Mouse (Mus musculus) urinary bladder, adult 2 months (tissue): ENCODE data around the gene Dazl. TPM values are rescaled to one million over a fixed set of nuclear protein-coding genes. Genes with fewer than 3 reads are reported as not detected.

Source experiments
- DNase-seq: peaks from one replicate; pipeline ENCODE4 v3.0.0; 2022; ENCODE audit warnings: low spot score
- polyA plus RNA-seq: library from polyadenylated mRNA; depleted of rRNA; stranded (reverse); fragments of >200 nt; gene quantifications from 2 replicates; pipeline ENCODE4 v1.2.3, GENCODE M21; 2012; rRNA removed

The Dazl gene
- polyA plus RNA-seq: 0.01 and 0.07 TPM in 2 replicates

DNA sequence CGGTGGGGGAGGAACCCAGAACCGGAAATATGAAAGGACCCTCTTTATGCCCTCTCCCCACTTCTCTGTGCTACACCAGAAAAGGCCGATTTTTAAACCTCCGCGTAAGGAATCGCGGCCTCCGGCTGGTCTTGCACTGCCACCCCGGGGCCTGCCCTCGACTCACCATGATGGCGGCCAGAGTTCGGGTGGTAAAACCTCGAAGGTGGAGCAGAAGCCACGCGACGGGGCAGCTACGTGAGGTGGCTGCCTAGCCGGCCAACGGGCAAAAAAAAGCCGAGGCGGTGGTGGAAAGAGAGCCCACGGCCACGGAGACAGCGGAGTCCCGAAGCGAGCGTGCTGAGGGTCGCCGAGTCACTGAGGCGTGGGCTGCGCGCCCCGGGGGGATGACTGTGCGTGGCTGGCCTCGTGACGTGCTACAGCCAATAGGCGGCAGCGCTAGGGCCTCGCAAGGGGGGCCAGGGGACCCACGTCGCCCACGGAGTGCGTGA lies at the start of gene Dazl:
TSS of gene Dazl (minus strand) at position 396 of the 491 bp plus-strand sequence.
- DNase-seq: no peak

GRCm38 (mm10) chr17:50341850-50342544 lies 48.6 kb upstream of the Dazl start:
- no peak for DNase-seq

DNA sequence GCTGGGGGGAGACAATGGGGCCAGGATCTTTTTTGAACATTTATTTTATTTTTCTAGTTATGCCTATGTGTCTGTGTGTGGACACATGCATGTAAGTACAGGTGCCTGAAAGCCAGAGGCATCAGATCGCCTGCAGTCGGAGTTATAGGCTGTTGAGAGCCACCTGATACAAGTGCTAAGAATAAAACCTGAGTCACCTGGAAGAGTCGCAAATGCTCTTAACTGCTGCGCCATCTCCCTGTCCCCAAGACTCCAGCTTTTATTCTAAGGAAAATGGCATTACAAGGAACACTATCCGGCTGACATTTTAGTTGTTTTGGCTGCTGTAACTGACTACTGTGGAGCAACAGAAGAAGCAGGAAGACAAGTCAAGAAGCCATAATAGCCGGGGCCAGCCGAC lies 45.5 kb upstream of the Dazl start:
- DNase-seq: no peak

DNA sequence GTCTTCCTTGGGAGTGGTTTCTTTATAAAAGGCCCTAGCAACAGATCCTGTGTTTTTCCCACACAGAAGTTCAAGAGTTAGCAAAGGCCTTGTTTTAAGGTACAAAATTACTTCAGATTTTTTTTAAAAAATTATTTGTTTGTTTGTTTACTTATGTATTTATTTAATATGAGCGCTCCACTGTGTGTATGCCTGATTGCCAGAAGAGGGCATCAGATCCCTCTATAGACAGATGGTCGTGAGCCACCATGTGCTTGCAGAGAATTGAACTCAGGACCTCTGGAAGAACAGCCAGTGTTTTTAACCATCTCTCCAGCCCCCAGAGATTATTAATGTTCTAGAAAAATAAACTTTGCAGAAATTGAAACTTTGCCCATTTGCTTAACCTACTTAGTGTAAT lies 42.3 kb upstream of the Dazl start:
- DNase-seq: no peak

- no peak for DNase-seq
These were observed 41.3 kb upstream of the Dazl start for GRCm38 (mm10) chr17:50334694-50335093.

- no peak for DNase-seq
These were observed 38.5 kb upstream of the Dazl start for GRCm38 (mm10) chr17:50332012-50332300.

DNA sequence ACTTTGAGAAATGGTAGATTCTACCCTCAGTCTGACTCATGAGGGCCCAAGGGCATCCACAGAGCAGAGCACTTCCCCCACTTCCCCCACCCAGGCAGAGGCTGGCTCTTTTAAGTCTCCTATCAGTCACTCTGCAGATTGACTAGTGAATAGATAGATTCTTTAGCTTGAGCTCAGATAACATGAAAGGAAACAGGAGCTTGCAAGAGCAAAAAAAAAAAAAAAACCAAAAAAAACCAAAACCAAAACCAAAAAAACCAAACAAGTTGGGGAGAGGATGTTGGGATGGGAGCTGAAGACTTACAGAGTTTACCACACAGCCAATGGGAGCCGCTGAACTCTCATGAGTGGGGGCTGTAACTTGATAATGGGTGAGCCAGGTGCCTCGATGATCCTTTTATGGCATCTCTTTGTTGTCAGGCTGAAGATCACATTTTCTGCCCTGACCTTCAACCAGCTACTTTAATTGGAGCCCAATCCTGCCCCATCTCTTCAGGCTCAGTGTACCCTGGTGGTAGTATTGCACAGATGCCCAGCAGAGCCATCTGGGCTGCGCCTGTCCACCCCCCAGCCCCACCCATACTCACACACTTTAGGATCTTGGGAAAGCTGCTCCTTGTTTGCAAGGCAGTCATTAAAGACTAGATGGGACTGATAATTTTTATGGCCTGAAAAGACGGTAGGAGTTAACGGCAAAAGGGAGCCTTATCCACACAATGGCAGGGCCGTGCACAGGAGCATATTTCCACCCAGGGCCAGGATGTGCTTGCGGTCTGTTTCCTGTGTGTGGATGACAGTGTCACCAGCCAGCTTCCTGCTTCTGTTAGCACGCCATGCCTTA lies 38.0 kb upstream of the Dazl start:
- DNase-seq: no peak

- no peak for DNase-seq
These were observed 36.8 kb upstream of the Dazl start for GRCm38 (mm10) chr17:50330245-50330644.

- DNase-seq: no peak
These were observed 31.2 kb upstream of the Dazl start for GRCm38 (mm10) chr17:50324658-50325057.

DNA sequence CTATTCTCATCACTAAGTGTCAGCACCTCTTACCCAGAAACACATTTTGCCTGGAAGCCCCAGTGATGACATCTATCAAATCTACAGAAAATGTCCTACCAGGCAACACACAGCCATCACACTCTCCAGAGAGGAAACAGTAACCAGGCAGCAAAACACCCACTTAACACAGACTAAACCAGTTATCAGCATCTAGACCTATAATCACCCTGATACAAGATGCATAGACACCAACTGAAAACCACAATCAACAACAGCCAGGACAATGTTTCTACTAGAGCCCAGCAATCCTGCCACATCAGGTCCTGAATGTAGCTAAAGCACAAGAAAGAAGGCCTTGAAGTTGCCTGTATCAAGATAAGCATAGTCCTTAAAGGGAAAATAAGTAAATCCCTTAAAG lies 25.4 kb upstream of the Dazl start:
- DNase-seq: no peak

DNA sequence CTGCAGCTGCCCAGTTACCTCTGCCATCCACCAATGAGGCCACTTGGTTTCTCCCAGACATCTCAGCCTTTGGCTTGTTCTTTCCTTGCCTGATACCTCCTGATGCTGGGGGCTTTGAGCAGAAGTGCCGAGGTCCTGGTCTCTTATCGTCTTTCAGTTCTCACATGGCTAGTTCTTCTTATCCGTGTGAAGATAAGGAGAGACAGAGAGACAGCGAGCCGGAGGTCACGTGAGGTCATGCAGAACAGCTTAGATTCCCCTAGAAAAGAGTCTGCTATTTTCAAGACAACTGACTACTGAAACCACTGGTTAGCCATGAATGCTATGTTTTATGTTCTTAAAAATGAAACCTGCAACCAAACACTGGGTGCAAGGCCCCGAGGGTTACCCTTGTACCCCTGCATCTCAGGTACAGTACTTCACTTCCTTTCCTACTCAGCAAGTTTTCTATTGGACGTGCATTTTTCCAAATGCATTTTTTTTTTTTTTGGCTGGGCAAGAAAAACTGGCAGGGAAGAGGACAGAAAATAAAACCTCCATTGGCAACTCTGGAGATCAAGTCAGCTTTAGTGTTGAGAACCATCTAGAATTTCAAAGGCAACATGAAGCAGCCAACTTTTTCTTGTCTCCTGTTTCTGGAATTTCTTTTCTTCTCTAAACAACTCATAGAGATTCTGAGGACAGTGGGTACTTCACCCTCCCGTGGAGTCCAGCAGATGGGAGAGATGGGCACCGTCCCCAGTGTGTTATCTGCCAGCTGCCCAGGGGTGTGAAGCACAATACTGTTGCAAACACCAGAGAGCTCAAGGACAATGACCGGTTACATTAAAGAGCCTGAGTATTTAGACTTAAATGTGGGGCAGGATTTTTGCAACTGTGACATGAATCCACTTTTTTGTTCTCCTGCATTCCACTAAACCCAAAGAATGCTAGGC lies 23.0 kb upstream of the Dazl start:
- DNase-seq: no peak

DNA sequence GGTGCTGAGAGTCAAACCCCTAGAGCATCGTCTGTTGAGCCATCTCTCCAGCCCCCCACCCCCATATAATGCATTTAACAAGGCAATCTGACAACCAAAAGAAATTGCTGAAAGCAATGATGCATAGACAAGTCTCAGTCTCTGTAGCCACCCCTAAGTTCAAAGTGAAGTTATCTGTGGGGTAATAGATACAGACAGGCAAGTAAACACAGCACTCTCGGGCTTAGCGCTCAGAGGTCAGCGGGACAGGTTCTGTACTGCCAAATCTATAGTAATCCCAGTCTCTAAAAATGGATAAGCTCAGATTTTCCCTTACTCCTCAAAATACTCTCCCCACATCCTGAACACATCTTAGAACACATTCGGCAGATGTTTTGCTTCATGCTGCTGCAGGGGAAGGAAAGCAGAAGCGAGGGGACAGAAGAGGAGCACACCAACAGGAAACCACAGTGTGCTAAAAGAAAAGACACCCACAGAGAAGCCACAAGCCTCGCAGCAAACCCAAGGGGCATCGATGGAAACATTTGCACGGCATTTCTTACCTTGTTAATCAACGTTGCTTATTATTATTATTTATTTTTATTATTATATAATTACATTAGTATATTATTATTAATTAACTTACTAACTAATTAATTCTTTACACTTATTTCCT lies 16.8 kb upstream of the Dazl start:
- DNase-seq: no peak

- no peak for DNase-seq
These were observed 16.2 kb upstream of the Dazl start for GRCm38 (mm10) chr17:50309512-50310072.

- DNase-seq: no peak
These were observed 15.4 kb upstream of the Dazl start for GRCm38 (mm10) chr17:50308880-50309279.

GRCm38 (mm10) chr17:50308059-50308647 lies 14.7 kb upstream of the Dazl start:
- DNase-seq: no peak

- no peak for DNase-seq
These were observed 9.4 kb upstream of the Dazl start for GRCm38 (mm10) chr17:50302867-50303266.

DNA sequence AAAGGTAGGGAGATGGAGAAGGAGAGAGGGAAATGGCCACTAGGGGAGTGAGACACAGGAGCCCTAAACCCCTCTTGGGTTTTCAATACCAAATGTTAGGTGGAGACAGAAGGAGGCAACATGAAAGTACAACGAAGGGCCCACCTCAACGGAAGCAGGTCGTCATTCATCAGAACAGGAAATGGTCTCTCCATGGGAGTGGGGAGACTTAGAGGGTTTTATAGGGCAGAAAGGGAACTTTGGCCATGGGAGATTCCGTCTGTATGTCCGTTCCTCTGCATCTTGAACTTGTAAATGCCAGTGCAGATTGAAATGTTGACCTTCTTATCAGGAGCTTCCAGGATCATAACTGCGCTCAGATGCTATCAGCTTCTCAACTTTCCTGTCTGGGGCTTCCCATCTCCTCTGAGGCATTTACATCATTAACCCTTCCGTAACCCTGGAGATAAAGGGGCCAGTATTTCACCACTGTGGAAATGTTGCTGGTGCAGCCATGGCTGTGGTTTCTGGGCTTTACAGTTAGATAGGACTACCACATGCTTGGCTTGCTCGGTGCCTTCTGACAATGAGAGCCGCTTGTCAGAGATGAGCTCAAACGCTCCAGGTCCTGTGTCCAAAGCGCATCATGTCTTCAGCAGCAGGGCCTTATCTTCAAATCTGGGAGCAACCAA lies 6.9 kb upstream of the Dazl start:
- no peak for DNase-seq

- DNase-seq: no peak
These were observed 5.4 kb upstream of the Dazl start for GRCm38 (mm10) chr17:50298821-50299220.

GRCm38 (mm10) chr17:50294726-50295125 lies 1.3 kb upstream of the Dazl start:
- DNase-seq: no peak

DNA sequence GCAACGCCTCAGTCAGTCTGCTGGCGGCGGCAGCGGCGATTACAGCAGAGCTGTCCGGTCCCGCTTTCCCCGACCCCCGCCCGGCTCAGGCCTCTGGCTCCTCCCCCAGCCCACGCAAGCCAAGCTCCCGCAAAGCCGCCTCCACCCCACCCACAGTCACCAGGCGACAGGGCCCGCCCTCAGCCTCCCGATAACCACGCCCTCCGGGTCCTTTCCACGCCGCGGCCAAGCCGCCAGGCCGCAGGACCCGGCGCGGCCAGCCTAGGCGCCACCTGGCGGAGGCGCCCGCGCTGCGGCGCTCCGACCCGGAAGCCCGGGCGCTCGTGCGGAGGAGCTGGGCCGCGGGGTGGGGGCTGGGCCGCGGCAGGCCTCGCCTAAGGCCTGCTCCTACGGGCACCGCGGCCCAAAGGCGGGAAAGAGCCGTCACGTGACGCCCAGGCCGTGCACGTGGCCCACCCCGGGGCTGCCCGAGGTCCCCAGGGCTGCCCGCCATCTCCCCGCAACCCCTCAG lies 720 bp downstream of the Dazl start:
- DNase-seq: peak; percentile 72
